Mouse (Mus musculus): ENCODE data around the gene Lmf1. TPM values are rescaled to one million over a fixed set of nuclear protein-coding genes. Genes with fewer than 3 reads are reported as not detected.

Gene Lmf1
- 10 to 100 TPM; 11.9 to 15.9 TPM for total RNA-seq (2023)

GRCm38 (mm10) chr17:25578920-25579319, at the start of gene Lmf1:
Gene Lmf1 (plus strand): TSS chr17:25579085.

DNA sequence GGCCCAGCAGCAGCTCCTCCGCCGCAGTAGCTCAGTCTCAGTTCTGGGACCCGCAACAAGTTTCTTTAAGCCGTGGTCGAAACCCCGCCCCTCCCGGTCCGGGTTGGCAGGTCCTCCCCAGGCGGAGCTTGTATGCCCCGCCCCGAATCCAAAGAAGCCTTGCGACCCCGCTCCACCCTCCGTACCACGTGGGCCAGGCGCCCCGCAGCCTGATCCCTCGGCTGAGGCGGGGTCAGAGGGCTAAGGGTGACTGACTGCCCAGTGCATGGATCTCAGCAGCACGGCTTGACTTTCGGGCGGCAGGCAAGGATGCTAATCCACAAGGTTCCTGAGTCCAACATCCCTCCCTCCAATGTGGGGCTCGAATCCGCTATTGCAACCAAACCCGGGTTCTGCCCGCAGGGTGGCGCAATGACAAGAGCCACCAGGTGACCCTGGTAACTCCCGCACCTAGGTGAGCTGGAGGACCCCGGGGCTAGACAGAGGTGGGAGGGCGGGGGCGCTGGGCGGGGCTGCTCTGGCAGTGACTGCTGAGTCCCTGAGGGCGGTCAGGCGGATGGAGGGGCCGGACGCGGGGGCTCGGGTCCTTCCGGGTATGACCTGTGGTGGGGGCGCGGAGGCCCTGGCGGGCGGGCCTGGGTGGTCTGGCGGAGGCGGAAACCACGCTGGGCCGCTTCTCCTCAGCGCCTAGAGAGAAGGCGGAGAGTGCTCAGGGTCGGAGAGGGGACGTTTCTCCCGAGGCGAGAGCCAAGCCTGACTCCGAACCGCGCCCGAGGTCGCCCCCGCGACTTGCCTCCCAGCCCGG, 8.0 kb upstream of the Lmf1 start, which contains the start of gene Sox8:
TSS of gene Sox8 (minus strand) at position 39 of the 805 bp plus-strand sequence.

Other genes starting within 250 kb of the Lmf1 start
- not detected for gene Tpsab1, start 233.5 kb upstream of the Lmf1 start, total RNA-seq (2023)
- not detected for gene Tpsb2, start 212.8 kb upstream of the Lmf1 start, total RNA-seq (2023)
- not detected for gene Tpsg1, start 209.8 kb upstream of the Lmf1 start, total RNA-seq (2023)
- 1 to 10 TPM in 1 of 2 experiments, under 1 TPM in 1; 0.64 to 2.4 TPM for gene Cacna1h, start 145.3 kb upstream of the Lmf1 start, total RNA-seq (2023)
- gene Tekt4, start 124.5 kb upstream of the Lmf1 start, total RNA-seq (2023) = not detected
- gene Sstr5, start 81.8 kb upstream of the Lmf1 start, total RNA-seq (2023) = not detected
- not detected for gene Sox8, start 8.4 kb upstream of the Lmf1 start, total RNA-seq (2023)
- not detected for gene Gng13, start 138.1 kb downstream of the Lmf1 start, total RNA-seq (2023)
- gene Chtf18, start 148.3 kb downstream of the Lmf1 start, total RNA-seq (2023) = 10 to 100 TPM; 17.5 to 23.6 TPM
- 1 to 10 TPM; 6.1 to 6.7 TPM for gene Rpusd1, start 148.6 kb downstream of the Lmf1 start, total RNA-seq (2023)
- under 1 TPM in 1 of 2 experiments, not detected in 1; 0.13 TPM for gene Mslnl, start 157.0 kb downstream of the Lmf1 start, total RNA-seq (2023)
- gene Msln, start 175.3 kb downstream of the Lmf1 start, total RNA-seq (2023) = not detected
- gene Narfl, start 194.7 kb downstream of the Lmf1 start, total RNA-seq (2023) = 10 to 100 TPM; 25.5 to 25.9 TPM
- gene Haghl, start 206.6 kb downstream of the Lmf1 start, total RNA-seq (2023) = 10 to 100 TPM; 13.5 to 17.7 TPM
- not detected for gene Ccdc78, start 207.5 kb downstream of the Lmf1 start, total RNA-seq (2023)
- 10 to 100 TPM; 32.0 to 35.0 TPM for gene Fam173a, start 213.8 kb downstream of the Lmf1 start, total RNA-seq (2023)
- not detected for gene AC134908.4, start 216.6 kb downstream of the Lmf1 start, total RNA-seq (2023)
- gene Metrn, start 218.1 kb downstream of the Lmf1 start, total RNA-seq (2023) = 10 to 100 TPM; 14.4 to 17.6 TPM
- not detected for gene Fbxl16, start 230.0 kb downstream of the Lmf1 start, total RNA-seq (2023)
- 10 to 100 TPM; 12.5 to 13.4 TPM for gene Wdr24, start 244.5 kb downstream of the Lmf1 start, total RNA-seq (2023)
- gene Jmjd8, start 249.8 kb downstream of the Lmf1 start, total RNA-seq (2023) = 10 to 100 TPM; 10.6 to 14.6 TPM